Mouse (Mus musculus) G1E (cell line): Measurements from ENCODE around the gene Hpca.

Source experiments
- CTCF ChIP-seq: IDR thresholded peaks from 2 replicates; pipeline ENCODE4 v1.5.1; 2012; ENCODE audit warnings: low read depth, low read length, inconsistent platforms, mixed read lengths
- GATA1 ChIP-seq: IDR thresholded peaks from 2 replicates; pipeline ENCODE4 v1.6.1; 2012; ENCODE audit warnings: borderline replicate concordance, low read length, inconsistent platforms, mixed read lengths
- GATA2 ChIP-seq: IDR thresholded peaks from 2 replicates; pipeline ENCODE4 v1.6.1; 2012; ENCODE audit warnings: low read depth, low read length, inconsistent platforms, borderline replicate concordance
- POLR2AphosphoS5 ChIP-seq: IDR thresholded peaks from 2 replicates; pipeline ENCODE4 v1.6.1; 2012; ENCODE audit warnings: low read depth, low read length, inconsistent platforms; ENCODE audit not compliant: insufficient replicate concordance
- TAL1 ChIP-seq: conservative IDR thresholded peaks from 2 replicates; pipeline ENCODE4 v1.6.1; 2012; ENCODE audit warnings: low read depth, low read length, inconsistent platforms, mixed read lengths

- no peak for TF ChIP-seq CTCF
- no peak for TF ChIP-seq GATA1
- no peak for TF ChIP-seq TAL1
- no peak for TF ChIP-seq GATA2
- TF ChIP-seq POLR2AphosphoS5: no peak
Observed at GRCm38 (mm10) chr4:129161076-129161475, 39.2 kb upstream of the Hpca start.
